In genomic region chr6:22025584-22026357, GRCm38 (mm10) we compare ENCODE assay signal across 8 mouse cellular contexts. TPM values are rescaled to one million over a fixed set of nuclear protein-coding genes. Genes with fewer than 3 reads are reported as not detected.
DNase-seq lines count a peak whose midpoint lies in the region; ATAC-seq and TF ChIP-seq lines count a peak whose summit lies in the region.

No protein-coding gene starts in this region.

- ATAC-seq in lung, embryonic 16.5 days (ENCODE audit: low read depth): peak; percentile 55
- ATAC-seq in granulocyte monocyte progenitor cell, adult 5-6 weeks (replicated peaks; ENCODE audit: poor library complexity, severe bottlenecking): peak; percentile 78
- ATAC-seq in liver, embryonic 14.5 days (ENCODE audit: insufficient read depth): peak; percentile 50; the same call in 1 of the 2 replicates

- peak overlapping the region; percentile 44 for H3K9ac ChIP-seq in lung, embryonic 16.5 days (ENCODE audit: low read length)
- H3K9ac ChIP-seq in liver, embryonic 14.5 days (replicated peaks): no peak overlapping the region

- DNase-seq in lung, postnatal 36 days: no peak
- DNase-seq in liver, embryonic 14.5 days (ENCODE audit: low read depth in 3 of 3, low spot score in 3 of 3): peak in 1 of 3 experiments; percentile 3
- DNase-seq in yolk sac, embryonic 10.5 days (ENCODE audit: low spot score): peak; percentile 42
- DNase-seq in urinary bladder, adult 2 months (ENCODE audit: low spot score): no peak
- DNase-seq in spleen, adult 12 weeks (ENCODE audit: low spot score): no peak
- DNase-seq in B cell, adult 2 months: no peak

- no peak for TF ChIP-seq CTCF in liver, embryonic 14.5 days (IDR thresholded peaks at IDR 0.05; ENCODE audit: low read depth)

- no peaks in the 10 kb centered on the region for H3K27me3 ChIP-seq in lung, embryonic 16.5 days (ENCODE audit: control insufficient read depth, insufficient read depth, low read depth, low read length)
- no peaks in the 10 kb centered on the region for H3K27me3 ChIP-seq in liver, embryonic 14.5 days (ENCODE audit: control insufficient read depth, insufficient read depth, low read length)

- H3K4me3 ChIP-seq in lung, embryonic 16.5 days (ENCODE audit: low read length): peak overlapping the region; percentile 22
- peak overlapping the region in 1 of 2 experiments; percentile 33; a peak in 2 of 4 replicates for H3K4me3 ChIP-seq in liver, embryonic 14.5 days (ENCODE audit: insufficient read depth in 1 of 2, low read depth in 2 of 2, low read length in 2 of 2)

- H3K36me3 ChIP-seq in lung, embryonic 16.5 days (ENCODE audit: control insufficient read depth, insufficient read depth, low read length): no peaks in the 10 kb centered on the region
- no peaks in the 10 kb centered on the region for H3K36me3 ChIP-seq in liver, embryonic 14.5 days (replicated peaks; ENCODE audit: control insufficient read depth, insufficient read depth, low read depth)

- TF ChIP-seq EP300 in liver, embryonic 14.5 days (IDR thresholded peaks at IDR 0.05; ENCODE audit: low read depth): no peak

- peaks cover 14% of the 10 kb centered on the region for H3K4me1 ChIP-seq in lung, embryonic 16.5 days (replicated peaks; ENCODE audit: control insufficient read depth, insufficient read depth, low read length)
- peaks cover 0 to 10% of the 10 kb centered on the region in 2 experiments; a peak in 2 of 4 replicates for H3K4me1 ChIP-seq in liver, embryonic 14.5 days (replicated peaks; ENCODE audit: control insufficient read depth in 2 of 2, insufficient read depth in 2 of 2, low read length in 1 of 2)

- H3K27ac ChIP-seq in lung, embryonic 16.5 days (ENCODE audit: low read length): peak overlapping the region; percentile 61
- no peak overlapping the region for H3K27ac ChIP-seq in liver, embryonic 14.5 days

- H3K4me2 ChIP-seq in lung, embryonic 16.5 days (ENCODE audit: low read depth, low read length): peak overlapping the region; percentile 50
- H3K4me2 ChIP-seq in liver, embryonic 14.5 days (ENCODE audit: low read depth): peak overlapping the region; percentile 54

- no peaks in the 10 kb centered on the region for H3K9me3 ChIP-seq in lung, embryonic 16.5 days (ENCODE audit: control insufficient read depth, low read length)
- H3K9me3 ChIP-seq in liver, embryonic 14.5 days (ENCODE audit: control insufficient read depth, low read length): no peaks in the 10 kb centered on the region

- 19% methylated on average over 16 of the region's 17 CpGs for WGBS in lung, embryonic 16.5 days
- 16% methylated on average over 17 of the region's 17 CpGs for WGBS in liver, embryonic 14.5 days (ENCODE audit: insufficient replicate concordance)

RNA-seq across cellular contexts. Expression of gene Cped1, which starts 40.1 kb away (rescaled TPM):
- 21.9 and 22.1 TPM in 2 replicates for polyA plus RNA-seq in lung, embryonic 16.5 days (2015; fragmentation: Nextera tagmentation; extraction: Ambion mirVana)
- total RNA-seq in granulocyte monocyte progenitor cell, adult 5-6 weeks (2014; fragmentation: Nextera tagmentation): 1.3 and 2.1 TPM in 2 replicates
- total RNA-seq in granulocyte monocyte progenitor cell, adult 5-6 weeks (2017): 0.60 and 0.72 TPM in 2 replicates
- polyA plus RNA-seq in liver, embryonic 14.5 days (2012; rRNA removed): 1.2 and 1.8 TPM in 2 replicates
- polyA plus RNA-seq in liver, embryonic 14.5 days (2014; fragmentation: Nextera tagmentation; extraction: Ambion mirVana): 2.5 and 3.3 TPM in 2 replicates
- polyA plus RNA-seq in urinary bladder, adult 2 months (2012; rRNA removed): 28.5 and 33.2 TPM in 2 replicates
